Mouse (Mus musculus) CH12.LX (cell line): ENCODE results near the gene Agbl5.

Experiments
- BHLHE40 ChIP-seq: IDR thresholded peaks from 2 replicates; pipeline ENCODE4 v1.6.1; 2011; ENCODE audit warnings: mild to moderate bottlenecking, low read depth, low read length, improper control_type of control experiment
- CTCF ChIP-seq, 2 experiments: IDR thresholded peaks in 1 of 2; conservative IDR thresholded peaks in 1 of 2; 2 replicates each; pipeline ENCODE4 v1.5.1; 2011 to 2012; ENCODE audit warnings: low read depth in 2 of 2, low read length in 2 of 2, improper control_type of control experiment in 1 of 2, inconsistent platforms in 1 of 2, mild to moderate bottlenecking in 1 of 2, moderate library complexity in 1 of 2
- EP300 ChIP-seq: IDR thresholded peaks from 2 replicates; pipeline ENCODE4 v1.6.1; 2011; ENCODE audit warnings: low read length, improper control_type of control experiment
- HCFC1 ChIP-seq: IDR thresholded peaks from 2 replicates; pipeline ENCODE4 v1.6.1; 2012; ENCODE audit warnings: low read depth, mild to moderate bottlenecking, inconsistent platforms, low read length, improper control_type of control experiment
- POLR2A ChIP-seq: IDR thresholded peaks from 2 replicates; pipeline ENCODE4 v1.6.1; 2011; ENCODE audit warnings: low read depth, mild to moderate bottlenecking, improper control_type of control experiment, low read length

- TF ChIP-seq POLR2A (no peak), CTCF (conservative IDR thresholded peaks at IDR 0.05 in 1 of 2, IDR thresholded peaks at IDR 0.05 in 1 of 2; ENCODE audit: low read depth in 2 of 2, low read length in 2 of 2) (no peak), HCFC1 (no peak), EP300 (no peak), BHLHE40 (no peak)
These were observed 62.0 kb downstream of the Agbl5 start for GRCm38 (mm10) chr5:30950451-30950850.
